Mouse (Mus musculus) spleen, postnatal 4 days (tissue): Measurements from ENCODE around the gene Dnal4.
A peak's percentile ranks its signal among the peaks of the same experiment; 100 is the strongest.
"Not testable (repeated sequence)": the region's sequence is repeated elsewhere in the genome, so short reads cannot be mapped to it uniquely, and the experiment has no call there.

Experiments used
- DNase-seq, 2 experiments: peaks; one replicate each; pipeline ENCODE4 v3.0.0; 2022; ENCODE audit warnings: low spot score in 2 of 2

The Dnal4 gene

GRCm38 (mm10) chr15:79777749-79778148 lies at the start of gene Dnal4:
Gene Dnal4 (minus strand): TSS chr15:79777849.
- no peak for DNase-seq

GRCm38 (mm10) chr15:79827061-79827777 lies 49.6 kb upstream of the Dnal4 start:
- DNase-seq = no peak

- DNase-seq = no peak
Measured at GRCm38 (mm10) chr15:79826221-79826935, 48.7 kb upstream of the Dnal4 start.

- DNase-seq = no peak
Measured at GRCm38 (mm10) chr15:79825146-79825825, 47.6 kb upstream of the Dnal4 start.

- no peak for DNase-seq
Measured at GRCm38 (mm10) chr15:79823588-79824280, 46.1 kb upstream of the Dnal4 start.

GRCm38 (mm10) chr15:79822265-79823199 lies 44.9 kb upstream of the Dnal4 start:
- peak; percentile 54 to 74 for DNase-seq

GRCm38 (mm10) chr15:79818325-79818724 lies 40.7 kb upstream of the Dnal4 start:
- no peak for DNase-seq

GRCm38 (mm10) chr15:79813666-79814258 lies 36.1 kb upstream of the Dnal4 start:
- DNase-seq = no peak

- not testable (repeated sequence) for DNase-seq
Measured at GRCm38 (mm10) chr15:79812840-79813239, 35.2 kb upstream of the Dnal4 start.

- DNase-seq = no peak
Measured at GRCm38 (mm10) chr15:79810997-79811396, 33.3 kb upstream of the Dnal4 start.

- no peak for DNase-seq
Measured at GRCm38 (mm10) chr15:79810061-79810460, 32.4 kb upstream of the Dnal4 start.

GRCm38 (mm10) chr15:79808658-79809057 lies 31.0 kb upstream of the Dnal4 start:
- no peak for DNase-seq

- DNase-seq = no peak
Measured at GRCm38 (mm10) chr15:79808114-79808513, 30.5 kb upstream of the Dnal4 start.

GRCm38 (mm10) chr15:79807050-79807449 lies 29.4 kb upstream of the Dnal4 start:
- DNase-seq = no peak

- DNase-seq = no peak
Measured at GRCm38 (mm10) chr15:79805246-79805645, 27.6 kb upstream of the Dnal4 start.

- DNase-seq = no peak
Measured at GRCm38 (mm10) chr15:79804352-79805071, 26.9 kb upstream of the Dnal4 start, which contains the start of gene Nptxr. Gene Nptxr (minus strand): TSS chr15:79804766.

- DNase-seq = no peak
Measured at GRCm38 (mm10) chr15:79803533-79804351, 26.1 kb upstream of the Dnal4 start.

- DNase-seq = no peak
Measured at GRCm38 (mm10) chr15:79802304-79802703, 24.7 kb upstream of the Dnal4 start.

GRCm38 (mm10) chr15:79801646-79802045 lies 24.0 kb upstream of the Dnal4 start:
- DNase-seq = no peak
